Mouse (Mus musculus) heart, adult 2 months (tissue): ENCODE data around the gene Trim44. TPM values are rescaled to one million over a fixed set of nuclear protein-coding genes. Genes with fewer than 3 reads are reported as not detected.
A peak's percentile ranks its signal among the peaks of the same experiment; 100 is the strongest.

Source experiments
- DNase-seq, 2 experiments: peaks; one replicate each; pipeline ENCODE4 v3.0.0; 2021
- H3K27ac ChIP-seq: fragments of 200-600 bp; 2 replicates; pipeline ENCODE4 v1.8.1; 2022
- H3K27me3 ChIP-seq: fragments of 200-500 bp; 2 replicates; pipeline ENCODE4 v1.6.1; 2012; ENCODE audit warnings: mild to moderate bottlenecking, low read length, inconsistent platforms, mixed read lengths; ENCODE audit not compliant: control insufficient read depth, insufficient read depth
- H3K36me3 ChIP-seq: fragments of 200-500 bp; 2 replicates; pipeline ENCODE4 v1.6.1; 2012; ENCODE audit warnings: low read length, inconsistent platforms; ENCODE audit not compliant: control insufficient read depth, insufficient read depth
- H3K4me1 ChIP-seq: fragments of 200-500 bp; 2 replicates; pipeline ENCODE4 v1.6.1; 2011; ENCODE audit warnings: low read length; ENCODE audit not compliant: control insufficient read depth, insufficient read depth
- H3K4me3 ChIP-seq: fragments of 200-600 bp; 2 replicates; pipeline ENCODE4 v1.8.1; 2022
- H3K79me2 ChIP-seq: fragments of 200-500 bp; replicated peaks from 2 replicates; pipeline ENCODE4 v1.6.1; 2012; ENCODE audit warnings: mild to moderate bottlenecking, inconsistent platforms, low read length, moderate library complexity, mixed read lengths; ENCODE audit not compliant: control insufficient read depth, insufficient read depth
- H3K9ac ChIP-seq: fragments of 200-500 bp; 2 replicates; pipeline ENCODE4 v1.6.1; 2012; ENCODE audit warnings: low read depth, mild to moderate bottlenecking, control low read depth, inconsistent platforms, low read length, mixed read lengths
- CTCF ChIP-seq: fragments of 200-600 bp; IDR thresholded peaks from 2 replicates; pipeline ENCODE4 v1.8.1; 2022; ENCODE audit warnings: antibody characterized with exemption, mild to moderate bottlenecking, moderate library complexity
- EP300 ChIP-seq: fragments of 200-500 bp; IDR thresholded peaks from 2 replicates; pipeline ENCODE4 v1.6.1; 2011; ENCODE audit warnings: low read depth, low read length, control low read depth; ENCODE audit not compliant: insufficient read depth
- POLR2A ChIP-seq: fragments of 200-500 bp; IDR thresholded peaks from 2 replicates; pipeline ENCODE4 v1.6.1; 2011; ENCODE audit warnings: mild to moderate bottlenecking, low read depth, low read length, control low read depth; ENCODE audit not compliant: insufficient read depth
- WGBS: fragments of 180-500 bp; shearing (Covaris S2); methylation state at CpG from one replicate; pipeline ENCODE4 v1.1.7; 2018; 5-methylcytosine and 5-hydroxymethylcytosine counted together
- intact Hi-C: fragments of 180-260 bp; cut with DNase I; formaldehyde crosslinking; loops from one replicate; pipeline ENCODE4 v1.15.1; 2025
- long read RNA-seq: library from polyadenylated mRNA; stranded (forward); transcript quantifications from one replicate; pipeline ENCODE4 v2.0.0, GENCODE M21; 2021
- polyA plus RNA-seq: library from polyadenylated mRNA; depleted of rRNA; stranded (reverse); fragments of >200 nt; gene quantifications from 2 replicates; pipeline ENCODE4 v1.2.3, GENCODE M21; 2012; rRNA removed
- total RNA-seq, 2 experiments: library from RNA; stranded (reverse); gene quantifications; 2 replicates each; pipeline ENCODE4 v1.2.3; 2021

Trim44 gene
- total RNA-seq, result 10 to 100 TPM; 27.7 to 28.8 TPM
- polyA plus RNA-seq, result 13.0 and 23.6 TPM in 2 replicates
- long read RNA-seq, partial matches to known transcripts, result 0 of 46 reads
- long read RNA-seq, other reads (novel, unspliced or antisense), result 46 of 46 reads

DNA sequence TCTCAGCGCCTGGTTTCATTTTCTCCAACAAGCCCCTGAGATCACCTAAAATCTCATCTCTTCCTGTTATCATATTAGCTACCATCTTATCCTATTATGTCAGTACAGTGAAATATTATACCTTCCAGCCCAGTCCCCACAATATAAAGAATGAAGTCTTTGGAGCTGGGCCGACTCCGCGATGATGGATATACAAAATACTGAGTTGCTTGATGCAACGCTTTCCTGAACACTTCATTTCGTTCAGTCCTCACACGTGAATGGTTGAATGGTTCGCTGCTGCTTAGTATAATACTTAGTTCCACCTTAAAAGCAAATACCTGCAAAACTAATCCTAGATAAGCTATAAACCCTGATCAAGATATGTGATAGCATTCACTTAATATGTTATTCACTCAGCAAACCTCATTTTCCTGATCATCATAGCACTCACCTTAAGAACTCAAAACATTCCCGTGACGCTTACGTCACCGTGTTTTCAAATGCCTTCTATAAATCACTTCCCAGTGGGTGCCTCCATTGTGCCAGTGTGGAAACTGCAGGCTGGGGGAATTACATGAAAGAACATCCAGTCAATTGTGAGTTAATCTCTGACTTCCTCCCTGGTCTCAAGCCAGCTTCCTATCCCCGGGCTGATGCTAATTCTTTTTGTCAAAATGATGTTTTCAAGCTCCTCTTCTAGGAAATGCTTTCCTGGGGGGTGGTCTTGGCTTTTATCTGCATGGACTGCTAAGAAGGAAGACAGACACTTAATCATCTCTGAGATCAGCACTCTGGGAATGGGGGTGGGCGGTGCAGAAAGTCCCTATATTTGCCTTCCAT, at the start of gene Trim44:
Gene Trim44, minus strand, starts transcription at position 466 of the 822 bp plus-strand sequence.
- Histone ChIP-seq H3K36me3 (no peaks in the 10 kb centered on the region), H3K27ac (no peak within 1 kb of the TSS), H3K79me2 (no peaks in the 10 kb centered on the region), H3K27me3 (no peaks in the 10 kb centered on the region), H3K4me1 (no peaks in the 10 kb centered on the region), H3K4me3 (no peak within 1 kb of the TSS), H3K9ac (no peak within 1 kb of the TSS)
- intact Hi-C loops, result loop anchor here (5.0 kb wide), 1 partner anchor 40 kb away; no protein-coding TSS in a partner anchor
- DNase-seq, result no peak
- no peak for TF ChIP-seq CTCF
- no peak for TF ChIP-seq EP300
- no peak for TF ChIP-seq POLR2A
- 47% methylated on average over 14 of the region's 14 CpGs for WGBS

- intact Hi-C loops, result loop anchor here (10.0 kb wide), 1 partner anchor 750 kb away; no protein-coding TSS in a partner anchor
- Histone ChIP-seq H3K4me3 (no peak overlapping the region), H3K4me1 (no peaks in the 10 kb centered on the region; the same call in 1 of the 2 replicates), H3K79me2 (no peaks in the 10 kb centered on the region), H3K9ac (no peak overlapping the region), H3K27me3 (peaks cover 6% of the 10 kb centered on the region), H3K36me3 (no peaks in the 10 kb centered on the region), H3K27ac (no peak overlapping the region)
- TF ChIP-seq POLR2A, result no peak
- WGBS, result 76% methylated on average over 1 of the region's 1 CpGs
- no peak for DNase-seq
Measured at GRCm38 (mm10) chr2:102455126-102455525, 47.5 kb upstream of the Trim44 start.

GRCm38 (mm10) chr2:102453447-102453846, 45.8 kb upstream of the Trim44 start:
- H3K27ac ChIP-seq, result no peak overlapping the region
- intact Hi-C loops, result loop anchor here (1.0 to 10.0 kb wide), 7 partner anchors 166 to 749 kb away; partner anchors contain the start of gene Ldlrad3
- H3K36me3 ChIP-seq, result no peaks in the 10 kb centered on the region
- peaks cover 1% of the 10 kb centered on the region; the same call in 1 of the 2 replicates for H3K4me1 ChIP-seq
- no peak overlapping the region for H3K9ac ChIP-seq
- TF ChIP-seq EP300 (no peak), CTCF (peak; percentile 90)
- WGBS, result 20% methylated on average over 3 of the region's 3 CpGs
- H3K79me2 ChIP-seq, result no peaks in the 10 kb centered on the region
- no peak for DNase-seq
- peaks cover 7% of the 10 kb centered on the region for H3K27me3 ChIP-seq
- no peak overlapping the region for H3K4me3 ChIP-seq

- WGBS, result 2% methylated on average over 48 of the region's 49 CpGs
- no peak for TF ChIP-seq POLR2A
- no peak for TF ChIP-seq CTCF
- no peak for TF ChIP-seq EP300
- Histone ChIP-seq H3K79me2 (no peaks in the 10 kb centered on the region), H3K36me3 (no peaks in the 10 kb centered on the region), H3K27ac (no peak within 1 kb of the TSS), H3K4me1 (peaks cover 1% of the 10 kb centered on the region; the same call in 1 of the 2 replicates), H3K9ac (peak within 1 kb of the TSS; percentile 48), H3K4me3 (peak within 1 kb of the TSS; percentile 60), H3K27me3 (peaks cover 7% of the 10 kb centered on the region)
- peak; percentile 38 to 53 for DNase-seq
- intact Hi-C loops, result loop anchor here (1.0 to 10.0 kb wide), 5 partner anchors 165 to 747 kb away; partner anchors contain the start of gene Ldlrad3
Measured at GRCm38 (mm10) chr2:102451671-102452549, 44.3 kb upstream of the Trim44 start, which contains the start of gene Fjx1. TSS of gene Fjx1 (minus strand) at chr2:102452499.

DNA sequence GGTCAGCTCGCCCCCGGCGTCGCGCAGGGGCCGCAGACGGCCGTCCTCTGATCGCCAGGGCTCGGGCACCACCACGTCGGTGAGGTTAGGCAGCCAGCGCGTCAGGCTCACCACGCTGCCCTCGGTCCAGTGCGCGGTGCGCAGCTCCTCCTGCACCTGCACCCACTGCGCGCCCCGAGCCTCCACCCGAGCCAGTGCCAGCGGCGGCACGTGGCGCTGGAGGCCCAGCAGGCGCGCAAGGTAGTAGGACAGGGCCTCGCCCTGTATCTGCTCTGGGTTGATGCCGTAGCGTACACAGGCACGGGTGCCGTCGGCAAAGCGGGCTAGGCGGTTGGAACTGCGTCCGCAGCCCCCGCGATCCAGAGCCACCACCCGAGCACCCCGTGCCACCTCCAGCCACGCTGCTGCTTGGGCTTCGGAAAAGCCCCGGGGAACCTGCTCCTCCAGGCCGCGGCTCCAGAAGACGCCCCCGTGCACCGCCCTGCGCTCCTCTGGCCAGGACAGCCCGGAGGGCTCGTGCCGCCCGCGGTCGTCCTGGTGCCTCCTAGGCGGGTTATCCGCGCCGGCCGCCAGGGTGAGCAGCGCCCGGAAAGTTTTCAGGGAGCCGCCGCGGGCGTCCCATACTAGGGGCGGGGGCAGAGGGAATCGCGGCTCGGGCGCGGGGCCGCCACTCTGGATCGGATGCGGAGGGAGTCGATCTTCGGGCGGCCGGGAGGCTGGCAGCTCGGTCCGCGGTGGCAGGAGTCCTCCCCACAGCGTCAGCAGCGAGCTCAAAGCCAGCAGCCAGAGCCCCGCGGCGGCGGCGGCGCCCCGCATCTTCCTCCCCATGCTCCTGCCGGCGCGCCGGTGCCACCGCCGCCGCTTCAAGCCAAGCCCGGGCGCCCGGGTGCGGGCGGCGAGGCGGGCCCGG, 43.4 kb upstream of the Trim44 start:
- Histone ChIP-seq H3K9ac (peak overlapping the region; percentile 48), H3K4me1 (peaks cover 1% of the 10 kb centered on the region; the same call in 1 of the 2 replicates), H3K27ac (no peak overlapping the region), H3K36me3 (no peaks in the 10 kb centered on the region), H3K79me2 (no peaks in the 10 kb centered on the region), H3K4me3 (peak overlapping the region; percentile 60), H3K27me3 (peaks cover 7% of the 10 kb centered on the region)
- intact Hi-C loops, result loop anchor here (5.0 to 10.0 kb wide), 4 partner anchors 164 to 746 kb away; partner anchors contain the start of gene Ldlrad3
- under 1% methylated on average over 108 of the region's 109 CpGs for WGBS
- DNase-seq, result peak in 1 of 2 experiments; percentile 59
- TF ChIP-seq POLR2A (no peak), CTCF (peak; percentile 37)
